Mouse (Mus musculus): ENCODE measurements at regions not wholly inside any gene's neighbourhood (a gene's known extent, or its start where the extent isn't known, plus 50 kb on each side); places are given as distances from the start of the nearest gene placed in this dataset.
A peak's percentile ranks its signal among the peaks of the same experiment; 100 is the strongest.

DNA sequence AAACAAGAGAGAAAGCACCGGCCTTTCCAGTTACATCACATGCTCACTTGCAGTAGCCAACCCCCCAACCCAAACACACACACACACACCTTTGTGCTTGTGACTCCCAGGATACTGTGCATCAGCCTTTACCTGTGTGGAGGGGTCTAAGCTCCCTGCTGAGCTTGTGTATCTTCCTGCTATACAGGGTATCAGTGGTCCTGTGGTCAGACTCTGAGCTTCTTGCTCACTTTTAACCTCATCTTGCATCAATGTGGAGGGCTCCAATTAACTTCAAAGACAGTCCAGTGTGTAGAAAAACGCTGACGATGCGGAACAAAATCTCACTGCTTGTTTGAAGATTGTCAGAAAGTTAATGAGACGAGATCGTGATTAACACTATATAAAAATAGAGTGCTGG, 71.4 kb upstream of the Gypa start:
- DNase-seq, result no peak

GRCm38 (mm10) chr8:80416121-80416520, 77.5 kb upstream of the Gypa start:
- no peak for DNase-seq

DNA sequence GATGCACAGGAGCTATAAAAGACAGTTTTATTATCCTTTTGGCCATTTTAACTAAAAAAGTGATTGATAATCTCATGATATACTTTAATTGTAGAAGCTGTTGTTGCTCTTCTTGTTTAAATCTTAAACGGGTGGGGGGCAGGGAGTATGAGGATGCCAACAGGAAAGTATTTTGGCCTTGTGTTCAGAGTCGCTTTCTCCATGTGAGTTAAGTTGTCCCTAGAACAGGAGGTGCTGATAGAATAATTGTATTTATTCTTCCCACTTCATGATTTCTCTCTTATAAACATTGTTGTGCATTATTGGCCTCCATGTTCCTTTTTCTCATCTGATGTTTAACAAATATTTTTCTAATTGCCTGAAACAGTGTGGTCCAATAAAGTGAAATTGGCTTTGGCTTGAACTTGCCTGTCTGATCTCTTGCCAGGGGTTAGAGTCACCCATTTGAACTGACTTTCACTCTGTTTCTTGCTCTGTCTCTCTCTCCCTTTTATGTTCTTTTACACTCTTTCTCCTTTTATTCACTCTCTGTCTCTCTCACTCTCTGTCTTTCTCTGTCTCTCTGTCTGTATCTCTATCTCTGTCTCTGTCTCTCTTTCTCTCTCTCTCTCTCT, 93.9 kb upstream of the Gypa start:
- no peak for DNase-seq

DNA sequence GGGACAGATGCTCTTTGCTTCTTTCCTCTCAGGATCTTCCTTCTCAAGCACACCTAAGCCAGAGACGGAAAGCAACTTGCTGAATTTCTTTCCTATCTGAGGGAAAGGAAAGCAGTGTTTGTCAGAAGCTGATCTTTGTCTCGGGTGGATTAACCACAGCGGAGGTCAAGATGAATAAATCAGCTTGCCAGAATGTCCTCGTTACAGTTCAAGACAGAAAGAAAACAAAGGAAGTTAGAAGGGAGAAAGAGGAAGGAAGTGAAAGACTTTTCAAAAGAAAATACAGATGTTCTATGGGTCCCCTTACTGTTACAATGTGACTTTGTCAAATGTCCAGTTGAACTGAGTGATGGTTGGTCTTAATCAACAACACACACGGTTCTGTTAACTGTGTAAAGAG, 98.6 kb upstream of the Gypa start:
- DNase-seq, result no peak

DNA sequence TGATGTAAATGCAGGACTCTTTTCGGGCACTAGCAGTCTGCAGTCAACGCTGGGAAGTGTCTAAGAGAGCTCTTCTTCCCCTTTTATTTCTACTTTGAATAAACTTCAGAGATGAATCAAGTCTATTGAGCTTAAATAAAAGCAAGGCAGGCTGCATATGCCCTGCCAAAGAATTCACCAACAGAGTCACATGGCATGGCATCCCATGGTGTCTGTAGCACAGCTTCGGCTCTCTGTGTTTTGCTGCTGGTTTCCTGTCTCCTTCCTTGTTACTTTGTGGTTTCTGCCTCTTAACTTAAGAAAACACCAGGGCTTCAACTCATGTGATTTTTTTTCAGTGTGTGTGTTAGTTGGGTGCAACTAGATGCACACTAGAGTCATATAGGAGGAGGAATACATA, 100.5 kb upstream of the Gypa start:
- no peak for DNase-seq

DNA sequence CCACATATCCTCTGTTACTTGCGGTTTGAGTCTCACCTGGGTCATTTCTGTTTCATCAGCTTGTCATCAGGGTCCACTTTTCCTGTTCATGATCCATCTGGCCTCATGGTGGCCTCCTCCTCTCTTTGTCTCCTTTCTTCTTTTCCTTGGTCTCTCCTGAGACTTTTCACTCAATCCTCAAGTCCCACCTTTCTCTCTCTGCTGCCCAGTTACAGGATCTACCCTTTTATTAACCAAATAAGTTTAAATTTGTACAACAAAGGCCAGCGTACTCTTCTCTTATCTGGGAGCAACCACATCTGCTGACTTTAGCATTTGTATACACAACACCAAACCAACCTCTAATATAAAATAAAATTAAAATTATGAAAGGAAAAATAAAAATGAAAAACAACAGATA, 124.4 kb upstream of the Gypa start:
- DNase-seq, result no peak

DNA sequence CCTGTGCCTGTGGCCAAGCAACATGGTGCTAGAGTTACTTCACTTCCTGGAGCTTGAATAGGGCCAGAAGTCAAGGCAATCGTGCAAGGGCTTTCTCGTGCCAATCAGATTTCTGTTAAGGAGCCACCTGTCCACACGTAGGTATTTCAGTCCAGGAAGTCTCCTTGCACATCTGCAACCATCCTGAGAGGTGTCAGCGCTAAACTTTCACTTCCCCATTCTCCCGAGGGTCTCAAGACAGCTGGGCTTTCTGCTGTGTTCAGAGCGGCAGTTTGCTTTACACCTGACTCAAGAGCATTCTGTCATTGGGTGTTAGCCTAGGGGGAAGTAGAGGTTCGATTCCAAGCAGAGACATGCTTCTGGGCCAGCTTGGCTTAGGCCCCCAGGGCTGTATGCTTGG, 129.5 kb upstream of the Gypa start:
- DNase-seq, result no peak

DNA sequence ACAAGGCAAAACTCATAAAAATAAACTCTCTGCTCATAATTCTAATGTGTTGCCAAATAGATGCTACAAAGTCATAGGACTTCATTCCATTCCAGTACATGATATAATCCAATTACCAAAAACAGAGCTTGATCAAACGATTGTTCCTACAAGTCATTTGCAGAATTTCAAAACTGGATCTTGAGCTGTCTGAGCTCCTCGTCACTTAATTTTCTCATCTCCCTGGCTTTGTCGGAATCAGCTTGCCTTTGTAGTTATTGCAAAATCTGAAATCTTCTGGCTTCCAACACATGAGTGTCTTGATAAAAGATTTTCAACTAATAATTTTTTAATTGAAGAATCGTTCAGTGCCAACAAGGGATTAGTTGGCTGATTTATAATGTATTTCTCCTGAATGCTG, 150.3 kb upstream of the Gypa start:
- DNase-seq, result no peak

DNA sequence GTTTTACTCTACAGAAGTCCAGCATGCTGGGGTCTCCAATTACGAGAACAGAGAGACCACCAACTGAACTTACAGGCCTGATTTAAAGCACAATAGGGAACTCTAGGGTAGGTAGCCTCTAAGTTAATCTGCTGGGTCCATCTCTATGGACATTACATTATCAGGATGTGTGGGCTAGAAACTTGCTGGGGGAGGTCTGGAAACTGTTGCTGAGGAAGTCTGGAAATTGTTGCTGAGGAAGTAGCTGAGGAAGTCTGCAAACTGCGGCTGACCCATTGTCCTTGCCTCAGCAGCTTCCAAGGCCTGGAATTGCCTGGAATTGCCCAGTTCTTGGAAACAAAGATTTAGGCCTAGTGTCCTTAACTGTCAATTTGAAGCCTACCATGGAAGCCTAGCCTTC, 155.7 kb upstream of the Gypa start:
- DNase-seq, result no peak

GRCm38 (mm10) chr8:80328676-80329075, 164.9 kb upstream of the Gypa start:
- no peak for DNase-seq

- no peak for DNase-seq
Observed at GRCm38 (mm10) chr8:80325859-80326258, 167.7 kb upstream of the Gypa start.

GRCm38 (mm10) chr8:80325132-80325531, 168.4 kb upstream of the Gypa start:
- DNase-seq, result no peak

GRCm38 (mm10) chr8:80318231-80318870, 175.2 kb upstream of the Gypa start:
- no peak for DNase-seq

- DNase-seq, result peak; percentile 47
Observed at GRCm38 (mm10) chr8:80315371-80315770, 178.2 kb upstream of the Gypa start.

DNA sequence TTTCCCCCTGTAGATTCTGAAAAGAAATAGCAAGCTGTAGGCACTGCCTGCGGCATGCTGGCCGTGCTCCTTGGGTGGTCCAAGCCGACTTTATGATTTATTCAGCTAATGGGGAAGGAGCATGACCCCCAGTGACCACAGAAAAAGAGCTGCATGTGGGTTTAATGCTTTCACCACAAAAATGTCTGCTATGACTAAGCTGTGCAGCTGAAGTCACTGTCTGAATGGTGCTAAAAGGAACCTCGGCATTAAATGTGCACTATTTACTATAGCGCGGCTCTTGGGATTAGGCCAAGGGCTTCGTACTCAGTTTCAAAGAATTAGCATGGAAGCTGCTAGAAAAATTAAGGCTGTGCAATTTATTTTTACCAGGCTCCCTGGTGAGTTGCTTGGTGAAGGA, 178.8 kb upstream of the Gypa start:
- peak; percentile 34 for DNase-seq

- DNase-seq, result peak; percentile 51
Observed at GRCm38 (mm10) chr8:80313883-80314635, 179.5 kb upstream of the Gypa start.

DNA sequence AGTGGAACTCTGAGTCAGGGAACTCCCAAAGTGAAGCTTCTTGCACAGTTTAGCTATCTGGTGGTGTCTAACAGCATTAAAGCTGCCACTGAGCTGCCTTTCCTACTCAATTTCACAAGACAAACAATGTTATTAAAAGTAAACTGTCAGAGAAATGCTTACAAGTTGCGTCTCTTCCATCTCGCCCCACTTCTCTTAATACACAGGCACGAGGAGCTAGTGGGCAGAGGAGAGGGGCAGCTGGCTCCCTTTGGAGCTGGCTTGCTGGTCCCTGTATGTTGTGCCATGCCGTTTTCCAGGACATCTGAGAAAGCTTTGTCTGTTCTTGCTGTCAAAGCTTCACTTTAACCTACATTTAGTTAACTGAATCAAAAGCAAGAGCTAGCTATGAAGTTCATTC, 185.8 kb upstream of the Gypa start:
- DNase-seq, result no peak

GRCm38 (mm10) chr8:80298596-80298995, 195.0 kb upstream of the Gypa start:
- DNase-seq, result no peak

GRCm38 (mm10) chr8:80290311-80290710, 203.3 kb upstream of the Gypa start:
- no peak for DNase-seq

DNA sequence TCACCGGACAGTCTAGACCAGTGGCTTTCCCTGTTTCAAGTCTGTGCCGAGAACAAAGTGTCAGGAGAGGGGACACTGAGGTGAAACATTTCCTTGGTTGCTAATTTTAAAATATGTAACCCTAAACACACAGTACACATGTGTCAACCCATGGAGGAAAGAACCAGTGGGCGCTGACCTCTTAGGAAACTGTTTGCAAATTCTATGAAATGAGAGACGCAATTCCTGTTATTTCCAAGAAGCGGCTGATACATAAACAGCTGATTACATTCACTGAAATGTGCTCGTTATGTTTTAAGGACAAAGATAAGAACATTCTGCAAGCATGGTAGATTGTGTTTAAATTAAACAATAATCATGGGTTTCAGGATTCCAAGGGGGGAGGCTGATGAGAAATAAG, 204.3 kb upstream of the Gypa start:
- DNase-seq, result no peak

GRCm38 (mm10) chr8:80268910-80269460, 211.2 kb upstream of the Hhip start:
- no peak for DNase-seq

DNA sequence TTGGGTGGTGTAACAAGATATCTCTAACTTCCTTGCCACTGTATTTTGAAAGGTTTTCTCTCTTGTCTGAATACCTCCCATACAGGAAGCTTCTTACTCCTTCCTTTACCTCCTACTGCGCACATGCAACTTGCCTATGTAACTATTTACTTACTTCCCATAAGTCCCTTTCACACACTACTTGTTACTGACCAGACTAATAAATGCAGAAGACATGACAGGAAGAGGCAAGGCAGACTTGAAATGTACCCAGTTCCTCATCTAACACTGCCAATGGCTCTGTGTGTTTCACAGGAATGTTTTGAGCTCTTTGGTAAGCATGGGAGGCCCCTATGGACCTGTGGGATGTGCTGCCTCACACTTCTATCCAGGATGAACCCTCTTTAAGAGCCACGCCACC, 207.1 kb upstream of the Hhip start:
- DNase-seq, result no peak

GRCm38 (mm10) chr8:80263468-80263945, 205.7 kb upstream of the Hhip start:
- no peak for DNase-seq

- no peak for DNase-seq
Observed at GRCm38 (mm10) chr8:80262911-80263310, 205.1 kb upstream of the Hhip start.
